Comparison of ENCODE assay signal across 8 mouse cellular contexts in genomic region chr7:15967312-15967711, GRCm38 (mm10). TPM values are rescaled to one million over a fixed set of nuclear protein-coding genes. Genes with fewer than 3 reads are reported as not detected.
A peak's percentile ranks its signal among the peaks of the same experiment; 100 is the strongest.
DNase-seq lines count a peak whose midpoint lies in the region; ATAC-seq and TF ChIP-seq lines count a peak whose summit lies in the region.

TSS of gene Ehd2 (minus strand) at chr7:15967567.

- TF ChIP-seq RAD21 in MEL (IDR thresholded peaks at IDR 0.05; ENCODE audit: low read depth, low read length): peak; percentile 79

- H3K9ac ChIP-seq in MEL (ENCODE audit: control insufficient read depth, low read depth, low read length, poor library complexity, severe bottlenecking): peak within 1 kb of the TSS; percentile 77
- peak within 1 kb of the TSS; percentile 67 for H3K9ac ChIP-seq in heart, embryonic 15.5 days

- H3K4me1 ChIP-seq in MEL (ENCODE audit: control insufficient read depth in 1 of 2, insufficient read depth in 2 of 2, low read length in 2 of 2): peaks cover 6 to 17% of the 10 kb centered on the region in 2 experiments
- H3K4me1 ChIP-seq in erythroblast, embryonic 14.5 days (ENCODE audit: control insufficient read depth): peaks cover 31% of the 10 kb centered on the region
- peaks cover 34% of the 10 kb centered on the region for H3K4me1 ChIP-seq in heart, embryonic 15.5 days (replicated peaks)

- peak within 1 kb of the TSS; percentile 70 for H3K4me2 ChIP-seq in heart, embryonic 15.5 days

- no peaks in the 10 kb centered on the region for H3K27me3 ChIP-seq in MEL (ENCODE audit: control insufficient read depth in 1 of 2, insufficient read depth in 2 of 2, low read length in 2 of 2)
- H3K27me3 ChIP-seq in erythroblast, embryonic 14.5 days (ENCODE audit: control insufficient read depth): no peaks in the 10 kb centered on the region
- H3K27me3 ChIP-seq in heart, embryonic 15.5 days: no peaks in the 10 kb centered on the region

- 0% methylated on average over 22 of the region's 22 CpGs for WGBS in heart, embryonic 15.5 days

- no peaks in the 10 kb centered on the region for H3K79me2 ChIP-seq in MEL (ENCODE audit: control insufficient read depth, insufficient read depth, low read length, poor library complexity)

- DNase-seq in MEL (ENCODE audit: low read depth, low spot score): peak; percentile 85
- DNase-seq in brain, embryonic 14.5 days (ENCODE audit: low read depth): peak; percentile 56
- peak; percentile 72 to 82 for DNase-seq in kidney, postnatal 25 days
- peak; percentile 87 for DNase-seq in lung, postnatal 25 days (ENCODE audit: low spot score)
- peak; percentile 40 for DNase-seq in retina, adult 2 months (ENCODE audit: low read depth, low spot score)
- DNase-seq in urinary bladder, postnatal 14 days (ENCODE audit: low spot score): peak; percentile 86

- TF ChIP-seq POLR2A in MEL (IDR thresholded peaks at IDR 0.05; ENCODE audit: control insufficient read depth in 1 of 2, insufficient read depth in 1 of 2, low read depth in 1 of 2, low read length in 2 of 2, poor library complexity in 1 of 2): peak in 1 of 2 experiments; percentile 53; a peak in 1 of 4 replicates
- no peak for TF ChIP-seq POLR2A in brain, embryonic 14.5 days (IDR thresholded peaks at IDR 0.05; ENCODE audit: borderline replicate concordance, extremely low read depth, insufficient read depth, insufficient read length, poor library complexity, severe bottlenecking)

- H3K27ac ChIP-seq in MEL (ENCODE audit: control insufficient read depth, low read depth, low read length): no peak within 1 kb of the TSS
- H3K27ac ChIP-seq in heart, embryonic 15.5 days: peak within 1 kb of the TSS; percentile 58

- no peaks in the 10 kb centered on the region for H3K9me3 ChIP-seq in MEL (replicated peaks; ENCODE audit: insufficient read depth, low read length)
- peaks cover 3% of the 10 kb centered on the region for H3K9me3 ChIP-seq in erythroblast, embryonic 14.5 days (ENCODE audit: control insufficient read depth, low read length)
- no peaks in the 10 kb centered on the region for H3K9me3 ChIP-seq in heart, embryonic 15.5 days (replicated peaks)

- peak; percentile 84 to 98 (median 93) for TF ChIP-seq CTCF in MEL (IDR thresholded peaks at IDR 0.05 in 2 of 3, conservative IDR thresholded peaks at IDR 0.05 in 1 of 3; ENCODE audit: control insufficient read depth in 1 of 3, insufficient read depth in 1 of 3, low read depth in 2 of 3, low read length in 3 of 3, poor library complexity in 1 of 3, severe bottlenecking in 1 of 3)
- peak; percentile 87 for TF ChIP-seq CTCF in brain, embryonic 14.5 days (IDR thresholded peaks at IDR 0.05; ENCODE audit: borderline replicate concordance, extremely low read depth, insufficient read depth, insufficient read length)

- peak; percentile 83 for ATAC-seq in heart, embryonic 15.5 days (replicated peaks; ENCODE audit: insufficient number of reproducible peaks, insufficient read depth, low FRiP score, low read depth)

- peak within 1 kb of the TSS; percentile 65 to 73 for H3K4me3 ChIP-seq in MEL (ENCODE audit: control insufficient read depth in 1 of 2, insufficient read depth in 1 of 2, low read depth in 2 of 2, low read length in 2 of 2)
- peak within 1 kb of the TSS; percentile 53 for H3K4me3 ChIP-seq in erythroblast, embryonic 14.5 days (replicated peaks)
- peak within 1 kb of the TSS; percentile 63 for H3K4me3 ChIP-seq in heart, embryonic 15.5 days

- peaks cover 0 to 10% of the 10 kb centered on the region in 2 experiments; a peak in 2 of 4 replicates for H3K36me3 ChIP-seq in MEL (ENCODE audit: control insufficient read depth in 1 of 2, insufficient read depth in 2 of 2, low read length in 2 of 2)
- peaks cover 12% of the 10 kb centered on the region for H3K36me3 ChIP-seq in erythroblast, embryonic 14.5 days (ENCODE audit: control insufficient read depth)
- peaks cover 20% of the 10 kb centered on the region for H3K36me3 ChIP-seq in heart, embryonic 15.5 days

- no peak for TF ChIP-seq EP300 in MEL (IDR thresholded peaks at IDR 0.05; ENCODE audit: low read depth in 1 of 2, low read length in 2 of 2)

TF ChIP-seq in MEL, 35 proteins besides CTCF, POLR2A, EP300 and RAD21:
- TF ChIP-seq TCF12 (IDR thresholded peaks at IDR 0.05; ENCODE audit: low read depth, low read length) (peak; percentile 31; the same call in 1 of the 2 replicates), MYC (IDR thresholded peaks at IDR 0.05; ENCODE audit: low read depth, low read length) (0 out of 2 replicates have a peak, but pooled peaks have one; percentile 50), HCFC1 (IDR thresholded peaks at IDR 0.05; ENCODE audit: low read depth, low read length) (0 out of 2 replicates have a peak, but pooled peaks have one; percentile 37), NRF1 (IDR thresholded peaks at IDR 0.05; ENCODE audit: insufficient read depth, low read depth, low read length, poor library complexity, severe bottlenecking) (no peak), MXI1 (IDR thresholded peaks at IDR 0.05; ENCODE audit: low read depth, low read length) (peak; percentile 37; the same call in 1 of the 2 replicates), SIN3A (IDR thresholded peaks at IDR 0.05; ENCODE audit: low read length) (peak; percentile 57), ZC3H11A (IDR thresholded peaks at IDR 0.05; ENCODE audit: low read depth, low read length) (peak; percentile 79), MAZ (IDR thresholded peaks at IDR 0.05; ENCODE audit: low read depth, low read length) (peak; percentile 89; the same call in 1 of the 2 replicates), POLR2AphosphoS2 (IDR thresholded peaks at IDR 0.05; ENCODE audit: low read length) (no peak), USF2 (IDR thresholded peaks at IDR 0.05; ENCODE audit: borderline replicate concordance in 1 of 2, insufficient read depth in 1 of 2, low read depth in 1 of 2, low read length in 2 of 2) (no peak), BHLHE40 (IDR thresholded peaks at IDR 0.05; ENCODE audit: borderline replicate concordance, low read depth, low read length) (0 out of 2 replicates have a peak, but pooled peaks have one; percentile 10), SMC3 (IDR thresholded peaks at IDR 0.05; ENCODE audit: low read depth, low read length) (peak; percentile 87)

RNA-seq across cellular contexts. Expression of gene Ehd2, which starts in this region (rescaled TPM):
- total RNA-seq in MEL (2012; rRNA removed): 2.5 and 3.2 TPM in 2 replicates
- 1 to 10 TPM in 1 of 2 experiments, not detected in 1; 6.2 TPM for polyA plus RNA-seq in MEL (2012; ENCODE audit: insufficient read depth in 1 of 2, insufficient read length in 2 of 2, low read depth in 1 of 2, low replicate concordance in 2 of 2, missing spikeins in 1 of 2)
- polyA plus RNA-seq in brain, embryonic 14.5 days (2012; rRNA removed): 6.5 and 9.7 TPM in 2 replicates
- polyA plus RNA-seq in erythroblast, embryonic 14.5 days (2012): 0.09 and 0.13 TPM in 2 replicates
- polyA plus RNA-seq in heart, embryonic 15.5 days (2015; fragmentation: Nextera tagmentation; extraction: Ambion mirVana): 62.8 TPM in 2 replicates
